Mouse (Mus musculus): ENCODE results near the gene Ssmem1. TPM values are rescaled to one million over a fixed set of nuclear protein-coding genes. Genes with fewer than 3 reads are reported as not detected.

Gene Ssmem1
- total and polyA plus RNA-seq, 3 experiments: 0.17 to 0.34 TPM; not detected in 1

- Histone ChIP-seq H3K9me3 (replicated peaks; ENCODE audit: low read length) (no peaks in the 10 kb centered on the region), H3K27me3 (replicated peaks) (no peaks in the 10 kb centered on the region), H3K36me3 (replicated peaks in 1 of 2; ENCODE audit: control insufficient read depth in 1 of 2, insufficient read depth in 1 of 2, low read length in 1 of 2) (no peaks in the 10 kb centered on the region), H3K4me2 (ENCODE audit: insufficient read depth, low read depth, poor library complexity, severe bottlenecking) (no peak overlapping the region), H3K4me3 (replicated peaks in 1 of 3; ENCODE audit: low read depth in 2 of 3, low read length in 2 of 3, poor library complexity in 1 of 3) (no peak overlapping the region), H3K9ac (ENCODE audit: insufficient read depth, low read depth) (no peak overlapping the region), H3K27ac (ENCODE audit: insufficient read depth, low read depth) (no peak overlapping the region), H3K79me2 (replicated peaks; ENCODE audit: control insufficient read depth, extremely low read depth, insufficient read depth, poor library complexity, severe bottlenecking) (no peaks in the 10 kb centered on the region), H3K4me1 (ENCODE audit: control insufficient read depth in 1 of 2, insufficient read depth in 2 of 2) (no peaks in the 10 kb centered on the region)
- in situ Hi-C loops (cut with MboI; ENCODE audit: low pct_ligation_motif_present, low pct_unique_long_range_greater_than_20kb, low sequenced_read_pairs): no loop called here
- DNase-seq (ENCODE audit: extremely low read depth): no peak
- TF ChIP-seq EP300 (IDR thresholded peaks at IDR 0.05; ENCODE audit: low read length): no peak
- TF ChIP-seq POLR2AphosphoS2 (IDR thresholded peaks at IDR 0.05; ENCODE audit: low read depth, low read length): no peak
- TF ChIP-seq GABPA (IDR thresholded peaks at IDR 0.05; ENCODE audit: insufficient replicate concordance, low read depth, low read length): no peak
- no peak for TF ChIP-seq ZNF384 (IDR thresholded peaks at IDR 0.05; ENCODE audit: low read depth, low read length)
- TF ChIP-seq USF1 (IDR thresholded peaks at IDR 0.05; ENCODE audit: low read depth, low read length): no peak
- no peak for TF ChIP-seq NELFE (IDR thresholded peaks at IDR 0.05; ENCODE audit: low read depth, low read length)
- no peak for TF ChIP-seq TBP (conservative IDR thresholded peaks at IDR 0.05; ENCODE audit: low read depth, low read length)
- no peak for TF ChIP-seq ELF1 (IDR thresholded peaks at IDR 0.05; ENCODE audit: low read depth, low read length)
- no peak for TF ChIP-seq MYC (IDR thresholded peaks at IDR 0.05; ENCODE audit: low read depth, low read length)
- no peak for TF ChIP-seq BHLHE40 (IDR thresholded peaks at IDR 0.05; ENCODE audit: low read depth, low read length)
- dilution Hi-C loops (cut with MboI; ENCODE audit: extremely low pct_ligation_motif_present, extremely low pct_unique_long_range_greater_than_20kb, low sequenced_read_pairs): no loop called here
These were observed 46.4 kb downstream of the Ssmem1 start for GRCm38 (mm10) chr6:30556080-30556479.

- DNase-seq (ENCODE audit: extremely low read depth): no peak
- TF ChIP-seq RCOR1 (conservative IDR thresholded peaks at IDR 0.05; ENCODE audit: low read depth, low read length): no peak
- Histone ChIP-seq H3K9me3 (replicated peaks; ENCODE audit: low read length) (no peaks in the 10 kb centered on the region), H3K4me1 (ENCODE audit: control insufficient read depth in 1 of 2, insufficient read depth in 2 of 2) (no peaks in the 10 kb centered on the region), H3K4me2 (ENCODE audit: insufficient read depth, low read depth, poor library complexity, severe bottlenecking) (no peak overlapping the region), H3K4me3 (replicated peaks in 1 of 3; ENCODE audit: low read depth in 2 of 3, low read length in 2 of 3, poor library complexity in 1 of 3) (no peak overlapping the region), H3K79me2 (replicated peaks; ENCODE audit: control insufficient read depth, extremely low read depth, insufficient read depth, poor library complexity, severe bottlenecking) (no peaks in the 10 kb centered on the region), H3K27ac (ENCODE audit: insufficient read depth, low read depth) (no peak overlapping the region), H3K36me3 (replicated peaks in 1 of 2; ENCODE audit: control insufficient read depth in 1 of 2, insufficient read depth in 1 of 2, low read length in 1 of 2) (no peaks in the 10 kb centered on the region), H3K27me3 (replicated peaks) (no peaks in the 10 kb centered on the region), H3K9ac (ENCODE audit: insufficient read depth, low read depth) (no peak overlapping the region)
- in situ Hi-C loops (cut with MboI; ENCODE audit: low pct_ligation_motif_present, low pct_unique_long_range_greater_than_20kb, low sequenced_read_pairs): no loop called here
- dilution Hi-C loops (cut with MboI; ENCODE audit: extremely low pct_ligation_motif_present, extremely low pct_unique_long_range_greater_than_20kb, low sequenced_read_pairs): no loop called here
These were observed 50.1 kb downstream of the Ssmem1 start for GRCm38 (mm10) chr6:30559726-30560125.

DNA sequence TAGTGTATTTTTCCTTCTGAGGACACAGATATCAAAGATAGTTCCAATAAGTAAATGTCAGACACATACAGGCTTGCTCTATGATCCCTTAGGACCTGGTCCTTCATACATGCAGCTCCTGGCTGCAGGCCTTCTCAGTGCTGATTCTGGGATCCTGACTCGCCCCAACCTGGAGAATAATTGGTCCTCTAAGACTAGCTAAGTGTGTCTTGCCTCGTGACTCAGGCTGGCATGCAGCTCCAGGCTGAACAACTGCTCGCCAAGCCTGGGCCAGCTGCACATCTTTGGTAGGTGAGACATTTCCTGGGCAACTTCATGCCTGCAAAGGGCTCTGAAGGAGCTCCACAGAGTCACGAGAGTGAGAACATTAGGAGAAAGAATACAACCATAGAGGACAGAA is 52.5 kb downstream of the Ssmem1 start:
- Histone ChIP-seq H3K9me3 (replicated peaks; ENCODE audit: low read length) (no peaks in the 10 kb centered on the region), H3K4me1 (ENCODE audit: control insufficient read depth in 1 of 2, insufficient read depth in 2 of 2) (no peaks in the 10 kb centered on the region), H3K79me2 (replicated peaks; ENCODE audit: control insufficient read depth, extremely low read depth, insufficient read depth, poor library complexity, severe bottlenecking) (no peaks in the 10 kb centered on the region), H3K27ac (ENCODE audit: insufficient read depth, low read depth) (no peak overlapping the region), H3K4me2 (ENCODE audit: insufficient read depth, low read depth, poor library complexity, severe bottlenecking) (no peak overlapping the region), H3K4me3 (replicated peaks in 1 of 3; ENCODE audit: low read depth in 2 of 3, low read length in 2 of 3, poor library complexity in 1 of 3) (no peak overlapping the region), H3K27me3 (replicated peaks) (no peaks in the 10 kb centered on the region), H3K36me3 (replicated peaks in 1 of 2; ENCODE audit: control insufficient read depth in 1 of 2, insufficient read depth in 1 of 2, low read length in 1 of 2) (no peaks in the 10 kb centered on the region), H3K9ac (ENCODE audit: insufficient read depth, low read depth) (no peak overlapping the region)
- no peak for DNase-seq (ENCODE audit: extremely low read depth)
- TF ChIP-seq ETS1 (conservative IDR thresholded peaks at IDR 0.05; ENCODE audit: low read depth, low read length): no peak
- TF ChIP-seq IRF4 (IDR thresholded peaks at IDR 0.05; ENCODE audit: low read depth, low read length): no peak
- no peak for TF ChIP-seq RAD21 (IDR thresholded peaks at IDR 0.05; ENCODE audit: low read depth, low read length)
- TF ChIP-seq E2F4 (IDR thresholded peaks at IDR 0.05; ENCODE audit: insufficient replicate concordance, low read depth, low read length): no peak
- TF ChIP-seq SIN3A (IDR thresholded peaks at IDR 0.05; ENCODE audit: low read length): no peak
- TF ChIP-seq PAX5 (IDR thresholded peaks at IDR 0.05; ENCODE audit: low read length): no peak
- no peak for TF ChIP-seq RCOR1 (conservative IDR thresholded peaks at IDR 0.05; ENCODE audit: low read depth, low read length)
- TF ChIP-seq JUND (conservative IDR thresholded peaks at IDR 0.05; ENCODE audit: low read depth, low read length): no peak
- TF ChIP-seq CHD2 (IDR thresholded peaks at IDR 0.05; ENCODE audit: low read length): no peak
- no peak for TF ChIP-seq ZMIZ1 (IDR thresholded peaks at IDR 0.05; ENCODE audit: low read depth, low read length)
- TF ChIP-seq MAX (IDR thresholded peaks at IDR 0.05; ENCODE audit: low read length): no peak
- TF ChIP-seq TCF12 (IDR thresholded peaks at IDR 0.05; ENCODE audit: low read depth, low read length): no peak
- TF ChIP-seq ELF1 (IDR thresholded peaks at IDR 0.05; ENCODE audit: low read depth, low read length): no peak
- no peak for TF ChIP-seq CTCF (conservative IDR thresholded peaks at IDR 0.05 in 1 of 2, IDR thresholded peaks at IDR 0.05 in 1 of 2; ENCODE audit: low read depth in 2 of 2, low read length in 2 of 2)
- TF ChIP-seq JUN (IDR thresholded peaks at IDR 0.05; ENCODE audit: insufficient read depth, low read depth, low read length): no peak
- no peak for TF ChIP-seq ZC3H11A (IDR thresholded peaks at IDR 0.05; ENCODE audit: low read depth, low read length)
- no peak for TF ChIP-seq ZNF384 (IDR thresholded peaks at IDR 0.05; ENCODE audit: low read depth, low read length)
- no peak for TF ChIP-seq SMC3 (IDR thresholded peaks at IDR 0.05; ENCODE audit: low read depth, low read length)
- in situ Hi-C loops (cut with MboI; ENCODE audit: low pct_ligation_motif_present, low pct_unique_long_range_greater_than_20kb, low sequenced_read_pairs) (no loop called here), dilution Hi-C loops (cut with MboI; ENCODE audit: extremely low pct_ligation_motif_present, extremely low pct_unique_long_range_greater_than_20kb, low sequenced_read_pairs) (no loop called here)

Measured in CH12.LX (cell line).